Mouse (Mus musculus): ENCODE data around the gene Gm28308.

Gm28308 gene

DNA sequence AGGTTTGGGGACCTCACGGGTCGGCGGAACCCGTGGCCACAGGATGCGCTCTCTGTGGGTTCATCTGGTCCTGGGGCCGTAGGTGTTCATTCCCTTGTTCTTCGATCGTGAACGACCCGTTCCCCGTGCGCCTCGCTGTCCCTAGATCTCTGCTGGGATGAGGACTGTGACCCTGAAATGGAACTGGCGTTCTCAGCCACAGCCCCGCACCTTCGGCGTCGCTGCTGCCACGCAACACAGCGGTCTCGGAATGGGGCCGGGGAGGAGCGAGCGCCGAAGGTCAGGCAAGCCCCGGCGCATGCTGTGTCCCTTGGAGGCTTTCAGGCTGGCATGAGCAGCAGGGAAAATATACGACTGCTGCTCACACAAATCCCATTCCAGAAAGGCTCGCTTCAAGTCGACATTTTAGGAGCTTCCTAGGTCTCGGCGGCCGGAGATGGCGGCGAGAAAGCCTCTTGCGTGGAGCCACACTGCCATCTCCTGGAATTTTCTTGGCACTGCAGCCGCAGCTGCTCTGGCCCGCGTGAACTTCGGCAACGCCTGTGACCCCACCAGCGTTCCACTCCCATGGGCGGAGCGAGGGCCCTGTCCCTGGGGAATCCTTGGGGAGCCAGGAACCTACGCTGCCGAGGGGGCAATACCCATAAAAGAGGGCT, 8.3 kb upstream of the Gm28308 start, which contains the start of gene Hoxa7:
Hoxa7 (minus strand) TSS at position 518 of the 656 bp plus-strand sequence.
- in situ Hi-C loops (cut with MboI; ENCODE audit: low sequenced_read_pairs): loop anchor here (5.0 to 25.0 kb wide), 3 partner anchors 359 to 1007 kb away; no protein-coding TSS in a partner anchor

DNA sequence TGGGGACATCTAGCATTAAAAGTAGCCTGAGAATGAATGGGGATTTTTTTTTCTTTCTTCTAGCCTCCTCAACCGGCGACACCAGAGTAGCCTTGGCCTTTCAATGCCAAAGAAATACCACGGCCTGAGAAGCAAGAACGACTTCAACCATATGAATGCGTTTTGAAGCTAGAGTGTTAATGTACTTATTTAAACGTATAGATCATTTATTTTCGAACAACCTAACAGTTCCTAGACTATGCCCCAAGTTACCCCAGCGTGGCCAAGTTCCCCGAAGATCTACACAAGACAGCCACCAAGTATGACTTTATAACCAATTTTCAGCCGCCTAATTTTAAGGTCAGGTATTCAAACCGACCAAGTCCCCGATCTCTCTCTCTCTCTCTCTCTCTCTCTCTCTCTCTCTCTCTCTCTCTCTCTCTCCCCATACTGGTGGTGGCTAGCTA, 7.7 kb upstream of the Gm28308 start:
- in situ Hi-C loops (cut with MboI; ENCODE audit: low sequenced_read_pairs): loop anchor here (5.0 to 25.0 kb wide), 3 partner anchors 359 to 1006 kb away; no protein-coding TSS in a partner anchor

GRCm38 (mm10) chr6:52220003-52220864, 7.1 kb upstream of the Gm28308 start:
- in situ Hi-C loops (cut with MboI; ENCODE audit: low sequenced_read_pairs): loop anchor here (5.0 to 25.0 kb wide), 3 partner anchors 358 to 1005 kb away; no protein-coding TSS in a partner anchor

DNA sequence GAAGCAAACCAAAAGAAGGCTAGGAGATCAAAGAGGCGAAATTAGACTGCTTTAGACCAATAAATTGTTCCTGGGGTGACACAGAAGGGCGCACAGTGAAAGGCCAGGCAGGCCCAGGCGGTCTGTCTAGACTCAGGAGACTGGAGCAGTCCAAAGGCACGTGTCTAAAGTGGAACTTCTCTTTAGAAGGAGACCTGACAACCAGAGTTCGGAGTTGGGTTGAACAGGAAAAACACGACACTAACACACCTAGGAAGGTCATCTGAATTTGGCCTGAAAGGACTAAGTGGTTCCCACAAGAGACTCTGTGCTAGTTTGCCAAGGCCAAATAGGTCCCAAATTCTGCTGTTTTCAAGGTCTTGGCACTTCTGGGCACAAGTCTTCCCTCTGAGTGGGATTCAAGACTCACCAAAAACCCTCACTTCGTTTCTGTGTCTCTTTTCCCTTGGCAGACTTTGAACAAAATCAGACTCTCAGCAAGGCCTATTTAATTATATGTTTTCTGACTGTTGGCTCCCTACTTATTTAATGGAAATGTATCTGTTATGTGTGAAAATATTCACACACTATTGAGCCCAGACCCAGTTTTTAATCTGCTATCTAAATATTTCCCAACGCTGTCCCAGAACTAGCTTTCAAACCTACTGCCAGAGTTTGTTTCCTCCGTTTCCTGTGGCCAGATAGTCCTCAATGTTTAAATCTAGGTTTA, 6.2 kb upstream of the Gm28308 start:
- in situ Hi-C loops (cut with MboI; ENCODE audit: low sequenced_read_pairs): loop anchor here (25.0 kb wide), 1 partner anchor 357 kb away; no protein-coding TSS in a partner anchor

- in situ Hi-C loops (cut with MboI; ENCODE audit: low sequenced_read_pairs): loop anchor here (25.0 kb wide), 1 partner anchor 356 kb away; no protein-coding TSS in a partner anchor
Observed at GRCm38 (mm10) chr6:52218643-52219215, 5.6 kb upstream of the Gm28308 start.

GRCm38 (mm10) chr6:52217895-52218642, 4.9 kb upstream of the Gm28308 start:
- in situ Hi-C loops (cut with MboI; ENCODE audit: low sequenced_read_pairs): loop anchor here (25.0 kb wide), 1 partner anchor 356 kb away; no protein-coding TSS in a partner anchor

- in situ Hi-C loops (cut with MboI; ENCODE audit: low sequenced_read_pairs): loop anchor here (25.0 kb wide), 1 partner anchor 355 kb away; no protein-coding TSS in a partner anchor
Observed at GRCm38 (mm10) chr6:52217459-52217768, 4.3 kb upstream of the Gm28308 start.

GRCm38 (mm10) chr6:52216691-52217458, 3.7 kb upstream of the Gm28308 start:
- in situ Hi-C loops (cut with MboI; ENCODE audit: low sequenced_read_pairs): loop anchor here (25.0 kb wide), 1 partner anchor 355 kb away; no protein-coding TSS in a partner anchor

- in situ Hi-C loops (cut with MboI; ENCODE audit: low sequenced_read_pairs): loop anchor here (25.0 kb wide), 1 partner anchor 354 kb away; no protein-coding TSS in a partner anchor
Observed at GRCm38 (mm10) chr6:52215771-52216535, 2.8 kb upstream of the Gm28308 start.

DNA sequence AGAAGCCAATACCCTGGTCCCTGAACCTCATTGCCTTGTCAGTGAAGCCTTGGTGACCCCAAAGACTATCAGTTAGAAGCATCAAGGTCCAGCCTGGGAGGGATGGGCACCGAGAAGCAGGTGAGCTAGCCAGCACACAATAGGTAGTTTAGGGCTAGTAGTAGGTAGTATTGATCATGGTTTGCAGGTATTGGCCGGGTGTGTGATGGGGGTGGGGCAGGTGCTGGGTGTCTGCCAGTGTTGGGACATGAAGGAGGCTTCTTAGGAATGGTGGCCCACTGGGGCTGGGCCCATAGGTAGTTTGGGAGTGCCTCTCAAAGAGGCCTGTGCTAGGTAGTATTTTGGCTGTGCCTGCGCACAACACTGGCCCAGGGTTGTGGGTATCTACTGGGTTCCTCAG, 1.9 kb upstream of the Gm28308 start:
- in situ Hi-C loops (cut with MboI; ENCODE audit: low sequenced_read_pairs): loop anchor here (25.0 kb wide), 1 partner anchor 353 kb away; no protein-coding TSS in a partner anchor

- in situ Hi-C loops (cut with MboI; ENCODE audit: low sequenced_read_pairs): loop anchor here (25.0 kb wide), 1 partner anchor 352 kb away; no protein-coding TSS in a partner anchor
Observed at GRCm38 (mm10) chr6:52214271-52214670, 1.1 kb upstream of the Gm28308 start.

GRCm38 (mm10) chr6:52212556-52213118, 502 bp downstream of the Gm28308 start:
- in situ Hi-C loops (cut with MboI; ENCODE audit: low sequenced_read_pairs): loop anchor here (25.0 kb wide), 1 partner anchor 350 kb away; no protein-coding TSS in a partner anchor

GRCm38 (mm10) chr6:52211961-52212360, 1.2 kb downstream of the Gm28308 start:
- in situ Hi-C loops (cut with MboI; ENCODE audit: low sequenced_read_pairs): loop anchor here (25.0 kb wide), 1 partner anchor 350 kb away; no protein-coding TSS in a partner anchor

DNA sequence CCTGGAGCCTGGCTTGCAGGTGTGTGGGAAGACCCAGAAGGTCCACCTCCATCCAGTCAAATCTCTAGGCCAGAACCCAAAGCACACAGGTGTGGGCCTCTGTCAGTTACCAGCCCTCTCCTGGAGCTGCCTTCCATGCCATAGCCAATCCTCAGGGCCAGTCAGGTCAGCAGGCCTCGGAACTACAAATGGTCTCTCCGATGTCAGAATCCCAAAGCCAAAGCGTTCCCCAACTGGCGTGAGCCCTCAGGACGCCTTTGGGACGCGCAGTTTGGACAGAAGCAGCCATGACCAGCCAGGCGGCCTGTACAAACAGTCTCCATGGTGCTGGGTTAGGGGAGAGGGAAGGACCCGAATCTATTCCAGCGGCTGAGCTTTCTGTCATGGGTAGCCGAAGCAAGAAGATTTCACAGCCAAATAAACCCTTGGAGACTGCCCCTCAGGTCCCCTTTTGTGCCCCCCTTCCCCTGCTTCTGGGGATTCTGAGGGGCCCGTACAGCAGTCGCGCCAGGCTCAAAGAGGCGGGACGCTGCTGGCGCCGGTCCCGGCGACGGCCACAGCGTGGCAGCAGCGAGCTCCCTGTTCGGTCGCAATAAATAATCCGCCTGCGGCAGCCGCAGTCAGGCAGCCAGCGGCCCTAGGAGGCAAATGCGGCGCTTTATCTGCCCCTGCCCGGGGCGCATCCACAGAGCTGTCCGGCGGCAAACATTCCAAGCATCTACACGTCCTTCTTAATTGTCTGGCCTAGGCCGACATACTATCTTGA, 1.8 kb downstream of the Gm28308 start:
- in situ Hi-C loops (cut with MboI; ENCODE audit: low sequenced_read_pairs): loop anchor here (25.0 kb wide), 1 partner anchor 349 kb away; no protein-coding TSS in a partner anchor

DNA sequence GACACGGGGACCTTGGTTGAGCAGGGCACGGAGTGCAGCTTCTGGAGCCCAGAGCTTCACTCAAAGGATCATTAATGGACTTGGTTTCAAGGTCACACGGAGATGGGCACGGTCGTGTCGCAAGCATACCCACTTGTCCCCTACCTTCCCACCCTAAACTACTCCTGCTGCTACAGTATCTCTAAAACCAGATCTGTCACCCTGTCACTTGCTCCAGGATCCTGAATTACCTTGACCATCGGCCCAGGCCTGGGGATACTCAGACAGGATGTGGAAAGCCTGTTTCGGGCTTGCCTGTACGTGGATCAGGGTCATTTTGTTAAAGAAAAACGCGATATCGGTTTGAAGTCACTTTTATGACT, 3.5 kb downstream of the Gm28308 start:
- in situ Hi-C loops (cut with MboI; ENCODE audit: low sequenced_read_pairs): loop anchor here (25.0 kb wide), 1 partner anchor 347 kb away; no protein-coding TSS in a partner anchor

DNA sequence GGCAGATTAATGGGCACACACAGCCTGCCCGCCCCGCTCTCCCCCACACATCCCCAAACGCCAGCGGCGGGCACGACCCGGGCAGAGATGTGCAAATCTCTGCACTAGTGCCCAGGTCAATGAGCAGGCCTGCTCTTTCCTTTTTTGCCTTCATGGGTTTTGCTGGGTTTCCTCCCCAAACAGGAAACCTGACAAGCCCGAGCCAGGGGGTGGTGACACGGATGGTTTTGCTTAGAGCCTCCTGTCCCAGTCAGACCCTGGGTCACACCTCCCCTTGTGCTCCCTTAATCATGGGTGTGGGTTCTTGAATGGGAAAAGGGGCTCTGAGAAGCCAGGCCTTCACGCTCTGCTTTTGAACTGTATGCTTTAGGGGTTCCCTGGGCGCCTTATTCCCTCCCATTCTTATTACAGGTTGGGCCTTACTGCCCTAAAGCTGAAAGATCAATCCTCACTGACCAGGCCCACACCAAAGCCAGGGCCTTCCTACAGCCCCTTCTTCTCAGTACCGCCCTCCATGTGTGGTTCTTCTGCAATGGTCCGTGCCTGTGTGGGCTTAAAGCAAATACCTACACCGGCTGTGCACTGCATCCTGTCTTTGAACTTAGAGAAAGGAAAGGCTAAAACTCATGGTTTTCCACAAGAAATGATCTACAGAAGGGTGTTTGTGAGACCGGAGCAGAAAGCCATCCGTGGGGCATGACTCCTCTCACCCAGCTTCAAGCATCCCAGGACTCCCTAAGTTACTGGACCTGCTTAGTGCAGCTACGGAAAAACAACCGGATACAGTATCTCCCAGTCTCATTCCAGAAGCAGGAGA, 4.1 kb downstream of the Gm28308 start:
- in situ Hi-C loops (cut with MboI; ENCODE audit: low sequenced_read_pairs): loop anchor here (25.0 kb wide), 1 partner anchor 347 kb away; no protein-coding TSS in a partner anchor
